Mouse (Mus musculus) kidney, adult 2 months (tissue): ENCODE measurements around the gene Gm37240.

Experiments used
- CTCF ChIP-seq: fragments of 200-500 bp; conservative IDR thresholded peaks from 2 replicates; pipeline ENCODE4 v1.5.1; 2011; ENCODE audit warnings: low read depth, mild to moderate bottlenecking, control low read depth, low read length, moderate library complexity, mixed read lengths; ENCODE audit not compliant: insufficient read depth, insufficient read length
- POLR2A ChIP-seq: fragments of 200-500 bp; IDR thresholded peaks from one replicate; pipeline ENCODE4 v1.6.1; 2011; ENCODE audit warnings: low read depth, low read length, control low read depth

DNA sequence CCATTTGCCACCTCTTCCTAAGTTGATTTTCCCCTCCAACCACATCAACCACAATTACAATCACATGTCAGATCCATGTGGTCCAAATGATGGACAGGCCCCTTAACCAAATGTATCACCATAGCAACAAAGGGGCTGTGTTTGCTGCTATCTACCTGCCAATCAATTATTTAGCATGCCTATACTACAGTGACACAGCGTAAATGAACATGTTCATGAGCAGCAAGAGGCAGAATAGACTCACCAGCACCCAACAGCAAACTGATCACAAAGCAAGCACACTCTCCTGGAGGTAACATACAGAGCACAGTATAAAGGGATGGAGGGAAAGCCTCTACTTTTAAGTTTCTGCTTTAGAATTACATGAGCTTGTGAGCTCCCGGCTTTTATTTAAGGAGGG lies 107.0 kb downstream of the Gm37240 start:
- TF ChIP-seq CTCF (no peak), POLR2A (no peak)
